Mouse (Mus musculus): Measurements from ENCODE around the gene Ung. TPM values are rescaled to one million over a fixed set of nuclear protein-coding genes. Genes with fewer than 3 reads are reported as not detected.
A peak's percentile ranks its signal among the peaks of the same experiment; 100 is the strongest.

Gene Ung
- polyA plus RNA-seq, 1 experiment from 2014 or later, result 38.2 TPM

- Histone ChIP-seq H3K9ac (ENCODE audit: low read length) (no peak overlapping the region), H3K4me2 (ENCODE audit: low read length) (no peak overlapping the region), H3K4me1 (replicated peaks; ENCODE audit: control insufficient read depth, insufficient read depth, low read length) (peaks cover 11% of the 10 kb centered on the region), H3K9me3 (ENCODE audit: control insufficient read depth, low read length) (no peaks in the 10 kb centered on the region), H3K27me3 (replicated peaks; ENCODE audit: control insufficient read depth, insufficient read depth, low read length) (no peaks in the 10 kb centered on the region), H3K4me3 (ENCODE audit: low read depth, low read length) (no peak overlapping the region), H3K27ac (ENCODE audit: low read depth) (no peak overlapping the region), H3K36me3 (ENCODE audit: control insufficient read depth, insufficient read depth, low read length) (peaks cover 31% of the 10 kb centered on the region)
- 86% methylated on average over 1 of the region's 1 CpGs for WGBS
- ATAC-seq (replicated peaks; ENCODE audit: low FRiP score, low TSS enrichment, low read depth) (no peak), DNase-seq (ENCODE audit: low spot score) (no peak)
Observed at GRCm38 (mm10) chr5:114102807-114103206, 27.4 kb upstream of the Ung start.

DNA sequence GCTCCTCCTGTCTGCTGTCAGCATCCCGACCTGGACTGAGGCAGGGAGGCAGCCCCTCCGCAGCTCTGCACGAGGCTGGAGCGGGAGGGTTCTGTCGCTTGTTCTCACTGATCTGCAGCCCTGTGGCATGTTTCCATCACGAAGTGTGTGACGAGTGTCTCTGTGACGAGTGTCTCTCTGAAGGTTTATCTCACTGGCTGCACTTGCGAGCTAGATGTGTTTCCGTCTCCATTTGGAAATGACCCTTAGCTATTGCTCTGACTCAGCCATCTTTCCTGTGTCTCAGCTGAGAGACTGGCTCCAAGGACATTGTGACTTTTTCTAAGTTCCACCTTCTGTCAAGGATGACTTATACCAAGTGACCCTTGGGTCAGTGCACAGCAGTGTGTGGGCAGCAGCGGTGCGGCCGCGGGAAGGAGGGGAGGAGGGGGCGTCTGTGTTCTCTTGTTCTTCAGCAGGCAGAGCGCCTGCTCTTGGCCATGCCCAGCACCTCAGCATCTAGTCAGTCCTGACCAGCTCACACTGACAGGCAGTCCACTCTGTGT lies 23.7 kb upstream of the Ung start:
- H3K4me2 ChIP-seq (ENCODE audit: low read length), result no peak overlapping the region
- H3K4me1 ChIP-seq (replicated peaks; ENCODE audit: control insufficient read depth, insufficient read depth, low read length), result no peaks in the 10 kb centered on the region; the same call in 1 of the 2 replicates
- no peak for ATAC-seq (replicated peaks; ENCODE audit: low FRiP score, low TSS enrichment, low read depth)
- H3K9ac ChIP-seq (ENCODE audit: low read length), result no peak overlapping the region
- peaks cover 68% of the 10 kb centered on the region for H3K36me3 ChIP-seq (ENCODE audit: control insufficient read depth, insufficient read depth, low read length)
- 83% methylated on average over 16 of the region's 16 CpGs for whole genome bisulfite sequencing
- H3K27me3 ChIP-seq (replicated peaks; ENCODE audit: control insufficient read depth, insufficient read depth, low read length), result no peaks in the 10 kb centered on the region
- no peak for DNase-seq (ENCODE audit: low spot score)
- no peak overlapping the region for H3K4me3 ChIP-seq (ENCODE audit: low read depth, low read length)
- peaks cover 6% of the 10 kb centered on the region; the same call in 1 of the 2 replicates for H3K9me3 ChIP-seq (ENCODE audit: control insufficient read depth, low read length)
- H3K27ac ChIP-seq (ENCODE audit: low read depth), result no peak overlapping the region

GRCm38 (mm10) chr5:114113334-114113733 lies 16.9 kb upstream of the Ung start:
- no peak overlapping the region for H3K9ac ChIP-seq (ENCODE audit: low read length)
- WGBS, result 87% methylated on average over 6 of the region's 6 CpGs
- no peak overlapping the region for H3K4me2 ChIP-seq (ENCODE audit: low read length)
- no peak overlapping the region for H3K27ac ChIP-seq (ENCODE audit: low read depth)
- ATAC-seq (replicated peaks; ENCODE audit: low FRiP score, low TSS enrichment, low read depth), result no peak
- DNase-seq (ENCODE audit: low spot score), result no peak
- peaks cover 83% of the 10 kb centered on the region for H3K36me3 ChIP-seq (ENCODE audit: control insufficient read depth, insufficient read depth, low read length)
- no peaks in the 10 kb centered on the region for H3K27me3 ChIP-seq (replicated peaks; ENCODE audit: control insufficient read depth, insufficient read depth, low read length)
- no peak overlapping the region for H3K4me3 ChIP-seq (ENCODE audit: low read depth, low read length)
- H3K9me3 ChIP-seq (ENCODE audit: control insufficient read depth, low read length), result peaks cover 6% of the 10 kb centered on the region; the same call in 1 of the 2 replicates
- H3K4me1 ChIP-seq (replicated peaks; ENCODE audit: control insufficient read depth, insufficient read depth, low read length), result no peaks in the 10 kb centered on the region

- 83% methylated on average over 5 of the region's 5 CpGs for WGBS
- no peak overlapping the region for H3K4me3 ChIP-seq (ENCODE audit: low read depth, low read length)
- no peak for ATAC-seq (replicated peaks; ENCODE audit: low FRiP score, low TSS enrichment, low read depth)
- H3K27ac ChIP-seq (ENCODE audit: low read depth), result no peak overlapping the region
- peaks cover 76% of the 10 kb centered on the region for H3K36me3 ChIP-seq (ENCODE audit: control insufficient read depth, insufficient read depth, low read length)
- no peaks in the 10 kb centered on the region for H3K9me3 ChIP-seq (ENCODE audit: control insufficient read depth, low read length)
- no peak overlapping the region for H3K9ac ChIP-seq (ENCODE audit: low read length)
- H3K27me3 ChIP-seq (replicated peaks; ENCODE audit: control insufficient read depth, insufficient read depth, low read length), result no peaks in the 10 kb centered on the region
- no peaks in the 10 kb centered on the region for H3K4me1 ChIP-seq (replicated peaks; ENCODE audit: control insufficient read depth, insufficient read depth, low read length)
- DNase-seq (ENCODE audit: low spot score), result no peak
- H3K4me2 ChIP-seq (ENCODE audit: low read length), result no peak overlapping the region
Observed at GRCm38 (mm10) chr5:114115030-114115429, 15.2 kb upstream of the Ung start.

DNA sequence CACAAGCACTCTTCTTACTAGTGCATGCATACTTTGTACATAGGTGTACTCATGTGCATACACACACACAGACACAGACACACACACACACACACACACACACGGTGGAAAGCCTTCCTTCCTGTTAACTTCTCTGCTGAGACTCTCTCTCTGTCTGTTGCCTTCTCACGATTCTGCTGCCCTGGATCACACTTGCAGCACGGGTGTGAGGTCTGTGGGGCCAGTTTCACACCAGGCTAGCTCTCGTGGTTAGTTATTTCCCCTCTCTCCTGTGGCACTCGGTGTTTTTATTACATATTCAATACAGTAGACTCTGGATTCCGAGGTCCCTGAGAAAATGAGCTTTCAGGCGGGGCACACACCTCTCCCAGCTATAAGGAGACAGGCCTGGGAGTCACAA lies 13.6 kb upstream of the Ung start:
- Histone ChIP-seq H3K27me3 (replicated peaks; ENCODE audit: control insufficient read depth, insufficient read depth, low read length) (no peaks in the 10 kb centered on the region), H3K4me2 (ENCODE audit: low read length) (no peak overlapping the region), H3K9ac (ENCODE audit: low read length) (no peak overlapping the region), H3K27ac (ENCODE audit: low read depth) (no peak overlapping the region), H3K4me3 (ENCODE audit: low read depth, low read length) (no peak overlapping the region), H3K9me3 (ENCODE audit: control insufficient read depth, low read length) (no peaks in the 10 kb centered on the region), H3K4me1 (replicated peaks; ENCODE audit: control insufficient read depth, insufficient read depth, low read length) (no peaks in the 10 kb centered on the region), H3K36me3 (ENCODE audit: control insufficient read depth, insufficient read depth, low read length) (peaks cover 76% of the 10 kb centered on the region)
- no peak for DNase-seq (ENCODE audit: low spot score)
- no peak for ATAC-seq (replicated peaks; ENCODE audit: low FRiP score, low TSS enrichment, low read depth)
- 85% methylated on average over 7 of the region's 7 CpGs for WGBS

- 76% methylated on average over 4 of the region's 4 CpGs for WGBS
Observed at GRCm38 (mm10) chr5:114119806-114120205, 10.4 kb upstream of the Ung start.

DNA sequence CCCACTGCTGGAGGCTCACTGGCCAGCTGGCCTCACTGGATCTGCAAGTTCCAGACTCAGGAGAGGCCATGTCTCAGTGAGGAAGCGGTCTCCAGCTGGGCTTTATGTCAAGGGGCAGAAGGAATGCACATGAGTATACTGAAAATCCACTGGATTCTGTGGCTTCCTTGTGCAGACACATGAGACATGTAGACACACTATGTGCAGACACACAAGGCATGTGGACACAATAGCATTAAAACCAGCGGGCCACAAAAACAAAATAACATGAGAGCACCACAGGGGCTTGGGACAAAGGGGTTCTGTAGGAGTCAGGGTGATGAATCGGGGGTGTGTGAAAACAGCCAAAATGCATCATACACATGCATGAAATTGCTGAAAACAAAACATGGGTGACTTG lies 4.2 kb upstream of the Ung start:
- H3K27ac ChIP-seq (ENCODE audit: low read depth), result no peak overlapping the region
- WGBS, result 92% methylated on average over 3 of the region's 3 CpGs
- H3K4me3 ChIP-seq (ENCODE audit: low read depth, low read length), result no peak overlapping the region
- no peaks in the 10 kb centered on the region for H3K27me3 ChIP-seq (replicated peaks; ENCODE audit: control insufficient read depth, insufficient read depth, low read length)
- no peak for ATAC-seq (replicated peaks; ENCODE audit: low FRiP score, low TSS enrichment, low read depth)
- no peaks in the 10 kb centered on the region for H3K4me1 ChIP-seq (replicated peaks; ENCODE audit: control insufficient read depth, insufficient read depth, low read length)
- H3K9ac ChIP-seq (ENCODE audit: low read length), result no peak overlapping the region
- H3K36me3 ChIP-seq (ENCODE audit: control insufficient read depth, insufficient read depth, low read length), result peaks cover 30% of the 10 kb centered on the region
- no peak overlapping the region for H3K4me2 ChIP-seq (ENCODE audit: low read length)
- no peaks in the 10 kb centered on the region for H3K9me3 ChIP-seq (ENCODE audit: control insufficient read depth, low read length)
- no peak for DNase-seq (ENCODE audit: low spot score)

More at GRCm38 (mm10) chr5:114119806-114120205, 10.4 kb upstream of the Ung start:
- H3K9me3 ChIP-seq (ENCODE audit: control insufficient read depth, low read length), result no peaks in the 10 kb centered on the region
- ATAC-seq (replicated peaks; ENCODE audit: low FRiP score, low TSS enrichment, low read depth) (no peak), DNase-seq (ENCODE audit: low spot score) (no peak)
- peaks cover 65% of the 10 kb centered on the region for H3K36me3 ChIP-seq (ENCODE audit: control insufficient read depth, insufficient read depth, low read length)
- H3K27ac ChIP-seq (ENCODE audit: low read depth), result no peak overlapping the region
- H3K9ac ChIP-seq (ENCODE audit: low read length), result no peak overlapping the region
- H3K27me3 ChIP-seq (replicated peaks; ENCODE audit: control insufficient read depth, insufficient read depth, low read length), result no peaks in the 10 kb centered on the region
- H3K4me3 ChIP-seq (ENCODE audit: low read depth, low read length), result no peak overlapping the region
- H3K4me1 ChIP-seq (replicated peaks; ENCODE audit: control insufficient read depth, insufficient read depth, low read length), result no peaks in the 10 kb centered on the region
- no peak overlapping the region for H3K4me2 ChIP-seq (ENCODE audit: low read length)

DNA sequence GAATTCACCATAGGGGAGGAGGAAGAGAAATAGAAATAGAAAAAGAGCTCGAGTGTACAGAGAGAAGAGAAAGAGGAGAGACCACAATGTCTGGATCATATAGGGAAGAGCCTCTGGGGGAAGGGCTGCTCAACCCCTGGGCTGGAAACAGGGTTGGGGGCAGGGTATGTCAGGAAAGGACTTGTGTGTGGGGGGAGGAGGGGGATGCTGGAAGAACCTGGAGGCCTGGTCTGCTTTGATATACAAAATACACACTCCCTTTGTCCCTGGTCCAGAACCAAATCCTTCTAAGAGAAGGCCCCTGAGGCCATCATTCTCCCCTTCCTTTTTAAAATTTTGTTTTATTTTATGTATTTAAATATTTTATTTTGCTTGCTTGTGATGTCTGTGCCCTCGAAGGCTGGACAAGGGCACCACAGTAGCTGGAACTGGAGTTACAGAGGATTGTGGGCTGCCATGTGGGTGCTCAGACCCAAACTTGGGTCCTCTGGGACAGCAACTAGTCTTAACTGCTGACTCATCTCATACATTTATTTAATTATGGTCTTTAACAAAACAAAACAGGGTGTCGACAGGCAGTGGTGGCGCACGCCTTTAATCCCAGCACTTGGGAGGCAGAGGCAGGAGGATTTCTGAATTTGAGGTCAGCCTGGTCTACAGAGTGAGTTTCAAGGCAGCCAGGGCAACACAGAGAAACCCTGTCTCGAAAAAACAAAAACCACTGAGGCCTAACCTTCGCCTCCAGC lies 3.5 kb upstream of the Ung start:
- no peak overlapping the region for H3K9ac ChIP-seq (ENCODE audit: low read length)
- DNase-seq (ENCODE audit: low spot score), result no peak
- H3K27me3 ChIP-seq (replicated peaks; ENCODE audit: control insufficient read depth, insufficient read depth, low read length), result no peaks in the 10 kb centered on the region
- WGBS, result 88% methylated on average over 7 of the region's 7 CpGs
- no peak for ATAC-seq (replicated peaks; ENCODE audit: low FRiP score, low TSS enrichment, low read depth)
- H3K36me3 ChIP-seq (ENCODE audit: control insufficient read depth, insufficient read depth, low read length), result peaks cover 23% of the 10 kb centered on the region
- H3K4me3 ChIP-seq (ENCODE audit: low read depth, low read length), result peak overlapping the region; percentile 44; the same call in 1 of the 2 replicates
- H3K4me1 ChIP-seq (replicated peaks; ENCODE audit: control insufficient read depth, insufficient read depth, low read length), result peaks cover 4% of the 10 kb centered on the region
- H3K27ac ChIP-seq (ENCODE audit: low read depth), result peak overlapping the region; percentile 78
- H3K4me2 ChIP-seq (ENCODE audit: low read length), result peak overlapping the region; percentile 64
- H3K9me3 ChIP-seq (ENCODE audit: control insufficient read depth, low read length), result no peaks in the 10 kb centered on the region

Data from intestine, embryonic 14.5 days (tissue).